Comparison of ENCODE assay signal across 9 mouse cellular contexts in genomic region chr15:57543985-57544384, GRCm38 (mm10).
A peak's percentile ranks its signal among the peaks of the same experiment; 100 is the strongest.
DNase-seq lines count a peak whose midpoint lies in the region; ATAC-seq and TF ChIP-seq lines count a peak whose summit lies in the region.
"Had no signal": no experiment of that assay in that cellular context is flagged by ENCODE, and none has a peak within 500 bp of the region (broad histone marks: within the 10 kb centered on the region; RNA-seq: fewer than 3 reads in every experiment).

No protein-coding gene starts in this region.

- no peaks in the 10 kb centered on the region for H3K27me3 ChIP-seq in thymus, adult 2 months (ENCODE audit: control insufficient read depth, insufficient read depth, low read length)
- no peaks in the 10 kb centered on the region for H3K27me3 ChIP-seq in hindbrain, embryonic 13.5 days

- WGBS in thymus, adult 2 months = 88% methylated on average over 3 of the region's 3 CpGs
- 85% methylated on average over 3 of the region's 3 CpGs for WGBS in hindbrain, embryonic 13.5 days

- no peaks in the 10 kb centered on the region for H3K36me3 ChIP-seq in thymus, adult 2 months (ENCODE audit: control insufficient read depth, insufficient read depth, low read length)
- no peaks in the 10 kb centered on the region for H3K36me3 ChIP-seq in hindbrain, embryonic 13.5 days

- H3K27ac ChIP-seq in thymus, adult 2 months (ENCODE audit: control insufficient read depth, insufficient read depth, low read length) = no peak overlapping the region
- H3K27ac ChIP-seq in hindbrain, embryonic 13.5 days = no peak overlapping the region

- DNase-seq in heart, postnatal 4 days = peak; percentile 10
- no peak for DNase-seq in heart, postnatal 25 days (ENCODE audit: low spot score)
- DNase-seq in thymus, postnatal 4 days = peak; percentile 17
- DNase-seq in thymus, adult 2 months = no peak
- DNase-seq in testis, postnatal 14 days (ENCODE audit: low spot score) = no peak
- DNase-seq in thymus, postnatal 14 days = no peak
- DNase-seq: heart, adult 11 months had no signal

- intact Hi-C loops in heart, postnatal 25 days (cut with DNase I) = no loop called here

- H3K4me1 ChIP-seq in thymus, adult 2 months (replicated peaks; ENCODE audit: control insufficient read depth, insufficient read depth, low read length) = no peaks in the 10 kb centered on the region
- no peaks in the 10 kb centered on the region for H3K4me1 ChIP-seq in hindbrain, embryonic 13.5 days (replicated peaks)

- no peak for TF ChIP-seq CTCF in thymus, adult 2 months (IDR thresholded peaks at IDR 0.05; ENCODE audit: borderline replicate concordance, control insufficient read depth, extremely low read depth, insufficient read depth, low read length, poor library complexity)

- TF ChIP-seq POLR2A in thymus, adult 2 months (IDR thresholded peaks at IDR 0.05; ENCODE audit: control insufficient read depth, extremely low read depth, insufficient read depth, low read length, poor library complexity) = no peak

- H3K9ac ChIP-seq in hindbrain, embryonic 13.5 days = no peak overlapping the region

- no peaks in the 10 kb centered on the region for H3K9me3 ChIP-seq in hindbrain, embryonic 13.5 days

- peak; percentile 70; the same call in 1 of the 2 replicates for ATAC-seq in frontal cortex, adult (ENCODE audit: low TSS enrichment)
- ATAC-seq in hindbrain, embryonic 13.5 days (ENCODE audit: low FRiP score) = no peak

- no peak overlapping the region for H3K4me3 ChIP-seq in thymus, adult 2 months (ENCODE audit: control insufficient read depth, insufficient read depth, low read length)
- no peak overlapping the region for H3K4me3 ChIP-seq in hindbrain, embryonic 13.5 days

- no peak overlapping the region for H3K4me2 ChIP-seq in hindbrain, embryonic 13.5 days

Comparison
In these comparisons a context has a peak if more than half of its experiments do, and no peak if none do; other contexts are left out.
1. DNase-seq: peak in heart, postnatal 4 days (single experiment) and thymus, postnatal 4 days (single experiment); none in heart, postnatal 25 days (single experiment), thymus, adult 2 months (single experiment), testis, postnatal 14 days (single experiment) and thymus, postnatal 14 days (single experiment).